12 mouse cellular contexts compared by ENCODE assay signal in the genomic region with DNA sequence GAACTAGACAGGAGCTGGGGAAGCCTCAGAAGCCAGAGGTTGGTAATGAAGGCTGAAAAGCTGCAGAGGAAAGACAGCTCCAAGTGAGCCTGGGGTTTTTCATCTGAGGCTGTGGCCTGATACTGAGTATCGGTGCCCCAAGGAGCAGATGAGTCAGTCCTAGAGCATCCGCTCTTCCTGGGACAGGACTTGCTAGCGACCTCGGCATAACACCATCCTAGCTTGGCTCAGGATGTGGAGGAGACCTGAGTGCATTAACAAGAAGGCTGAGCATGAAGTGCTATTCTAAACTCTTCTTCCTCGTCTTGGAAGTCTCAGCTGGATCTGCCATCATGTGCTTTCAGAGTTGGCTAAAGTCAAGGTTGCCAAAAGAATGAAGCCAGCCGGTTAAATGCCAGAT.
"Had no signal": no experiment of that assay in that cellular context is flagged by ENCODE, and none has a peak within 500 bp of the region (broad histone marks: within the 10 kb centered on the region; RNA-seq: fewer than 3 reads in every experiment).

No protein-coding gene starts in this region.

- ATAC-seq: midbrain, embryonic 16.5 days had no signal

- DNase-seq: kidney, postnatal 10 days; kidney, postnatal 4 days; lung, adult 18-20 months; retina, postnatal 1 day; thymus, postnatal 14 days had no signal

- H3K9me3 ChIP-seq: limb, embryonic 12.5 days; midbrain, embryonic 12.5 days; neural tube, embryonic 13.5 days; stomach, embryonic 15.5 days had no signal

- H3K27me3 ChIP-seq: limb, embryonic 12.5 days; midbrain, embryonic 12.5 days; neural tube, embryonic 13.5 days; stomach, embryonic 15.5 days had no signal

- H3K4me1 ChIP-seq: stomach, embryonic 15.5 days had no signal

- H3K4me3 ChIP-seq: left cerebral cortex, adult 2 months; limb, embryonic 12.5 days; midbrain, embryonic 12.5 days; neural tube, embryonic 13.5 days; stomach, embryonic 15.5 days had no signal

- H3K27ac ChIP-seq: left cerebral cortex, adult 2 months; limb, embryonic 12.5 days; liver, embryonic 14.5 days; midbrain, embryonic 12.5 days; neural tube, embryonic 13.5 days had no signal

- H3K9ac ChIP-seq: limb, embryonic 12.5 days; liver, embryonic 14.5 days; midbrain, embryonic 12.5 days; neural tube, embryonic 13.5 days; stomach, embryonic 15.5 days had no signal

- H3K4me2 ChIP-seq: limb, embryonic 12.5 days; midbrain, embryonic 12.5 days; neural tube, embryonic 13.5 days; stomach, embryonic 15.5 days had no signal

- H3K36me3 ChIP-seq: limb, embryonic 12.5 days; midbrain, embryonic 12.5 days; neural tube, embryonic 13.5 days; stomach, embryonic 15.5 days had no signal
